Mouse (Mus musculus) liver, embryonic 14.5 days (tissue): ENCODE measurements around the gene Nbl1.

Source experiments
- CTCF ChIP-seq: IDR thresholded peaks from 2 replicates; pipeline ENCODE4 v1.5.1; 2016; ENCODE audit warnings: antibody characterized with exemption, low read depth, control low read depth
- EP300 ChIP-seq: IDR thresholded peaks from 2 replicates; pipeline ENCODE4 v1.6.1; 2016; ENCODE audit warnings: antibody characterized with exemption, low read depth

DNA sequence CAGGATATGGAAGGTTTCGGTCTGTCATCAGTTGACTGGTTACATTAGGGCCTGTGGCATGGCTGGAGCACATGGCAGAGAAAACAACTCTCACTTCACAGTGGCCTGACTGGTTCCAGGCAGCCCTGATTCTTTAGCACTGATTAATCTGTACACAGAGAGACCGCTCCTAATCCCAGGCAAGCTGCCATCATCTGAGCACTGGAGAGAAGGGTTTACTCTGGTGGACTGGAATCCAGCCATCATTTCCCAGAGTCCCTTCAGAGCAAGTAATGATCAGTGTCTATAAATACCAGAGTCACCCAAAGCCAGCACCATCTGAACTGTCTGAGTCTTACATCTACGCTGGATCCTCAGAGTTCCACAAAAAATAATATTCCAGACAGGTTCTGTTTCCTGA lies 57.0 kb downstream of the Nbl1 start:
- no peak for TF ChIP-seq CTCF
- TF ChIP-seq EP300, result no peak
